Mouse (Mus musculus): ENCODE measurements around the gene Tacc2. TPM values are rescaled to one million over a fixed set of nuclear protein-coding genes. Genes with fewer than 3 reads are reported as not detected.

The Tacc2 gene
- total and polyA plus RNA-seq, 2 experiments = 10.0 to 14.3 TPM

- WGBS = 96% methylated on average over 17 of the region's 17 CpGs
- no peak for DNase-seq (ENCODE audit: extremely low read depth, low read depth, low spot score)
- Histone ChIP-seq H3K4me1 (ENCODE audit: control insufficient read depth, insufficient read depth, low read length) (no peaks in the 10 kb centered on the region), H3K4me3 (ENCODE audit: insufficient read depth, low read depth, low read length) (no peak overlapping the region), H3K9ac (ENCODE audit: low read depth, low read length) (no peak overlapping the region), H3K27me3 (ENCODE audit: control insufficient read depth, insufficient read depth, low read length) (no peaks in the 10 kb centered on the region), H3K36me3 (ENCODE audit: control insufficient read depth, insufficient read depth, low read length) (peaks cover 18% of the 10 kb centered on the region; the same call in 1 of the 2 replicates), H3K27ac (replicated peaks; ENCODE audit: insufficient read depth, low read depth, low read length) (no peak overlapping the region), H3K79me2 (ENCODE audit: control insufficient read depth, insufficient read depth, low read length) (no peaks in the 10 kb centered on the region)
- TF ChIP-seq CTCF (IDR thresholded peaks at IDR 0.05; ENCODE audit: low read depth, low read length) = no peak
- no peak for TF ChIP-seq POLR2A (IDR thresholded peaks at IDR 0.05; ENCODE audit: extremely low read depth, insufficient read depth, low read length)
Measured at GRCm38 (mm10) chr7:130764160-130764559, 186.9 kb downstream of the Tacc2 start.

GRCm38 (mm10) chr7:130766411-130767170 is 189.4 kb downstream of the Tacc2 start:
- TF ChIP-seq CTCF (IDR thresholded peaks at IDR 0.05; ENCODE audit: low read depth, low read length) (no peak), POLR2A (IDR thresholded peaks at IDR 0.05; ENCODE audit: extremely low read depth, insufficient read depth, low read length) (no peak)

GRCm38 (mm10) chr7:130768151-130768550 is 190.9 kb downstream of the Tacc2 start:
- Histone ChIP-seq H3K36me3 (ENCODE audit: control insufficient read depth, insufficient read depth, low read length) (peaks cover 10% of the 10 kb centered on the region; the same call in 1 of the 2 replicates), H3K27me3 (ENCODE audit: control insufficient read depth, insufficient read depth, low read length) (no peaks in the 10 kb centered on the region), H3K27ac (replicated peaks; ENCODE audit: insufficient read depth, low read depth, low read length) (no peak overlapping the region), H3K4me3 (ENCODE audit: insufficient read depth, low read depth, low read length) (no peak overlapping the region), H3K4me1 (ENCODE audit: control insufficient read depth, insufficient read depth, low read length) (no peaks in the 10 kb centered on the region), H3K79me2 (ENCODE audit: control insufficient read depth, insufficient read depth, low read length) (no peaks in the 10 kb centered on the region), H3K9ac (ENCODE audit: low read depth, low read length) (no peak overlapping the region)
- no peak for DNase-seq (ENCODE audit: extremely low read depth, low read depth, low spot score)
- TF ChIP-seq POLR2A (IDR thresholded peaks at IDR 0.05; ENCODE audit: extremely low read depth, insufficient read depth, low read length) (no peak), CTCF (IDR thresholded peaks at IDR 0.05; ENCODE audit: low read depth, low read length) (no peak)
- 91% methylated on average over 4 of the region's 4 CpGs for WGBS

More at GRCm38 (mm10) chr7:130766411-130767170, 189.4 kb downstream of the Tacc2 start:
- Histone ChIP-seq H3K9ac (ENCODE audit: low read depth, low read length) (no peak overlapping the region), H3K36me3 (ENCODE audit: control insufficient read depth, insufficient read depth, low read length) (peaks cover 10% of the 10 kb centered on the region; the same call in 1 of the 2 replicates), H3K27me3 (ENCODE audit: control insufficient read depth, insufficient read depth, low read length) (no peaks in the 10 kb centered on the region), H3K4me1 (ENCODE audit: control insufficient read depth, insufficient read depth, low read length) (no peaks in the 10 kb centered on the region), H3K4me3 (ENCODE audit: insufficient read depth, low read depth, low read length) (no peak overlapping the region), H3K27ac (replicated peaks; ENCODE audit: insufficient read depth, low read depth, low read length) (no peak overlapping the region), H3K79me2 (ENCODE audit: control insufficient read depth, insufficient read depth, low read length) (no peaks in the 10 kb centered on the region)
- no peak for DNase-seq (ENCODE audit: extremely low read depth, low read depth, low spot score)
- WGBS = 79% methylated on average over 30 of the region's 30 CpGs

GRCm38 (mm10) chr7:130770707-130771106 is 193.5 kb downstream of the Tacc2 start:
- DNase-seq (ENCODE audit: extremely low read depth, low read depth, low spot score) = peak; percentile 47
- H3K4me3 ChIP-seq (ENCODE audit: insufficient read depth, low read depth, low read length) = no peak overlapping the region
- no peaks in the 10 kb centered on the region for H3K4me1 ChIP-seq (ENCODE audit: control insufficient read depth, insufficient read depth, low read length)
- H3K27ac ChIP-seq (replicated peaks; ENCODE audit: insufficient read depth, low read depth, low read length) = no peak overlapping the region
- peak; percentile 81 for TF ChIP-seq CTCF (IDR thresholded peaks at IDR 0.05; ENCODE audit: low read depth, low read length)
- TF ChIP-seq POLR2A (IDR thresholded peaks at IDR 0.05; ENCODE audit: extremely low read depth, insufficient read depth, low read length) = no peak
- no peaks in the 10 kb centered on the region for H3K79me2 ChIP-seq (ENCODE audit: control insufficient read depth, insufficient read depth, low read length)
- no peaks in the 10 kb centered on the region for H3K36me3 ChIP-seq (ENCODE audit: control insufficient read depth, insufficient read depth, low read length)
- H3K27me3 ChIP-seq (ENCODE audit: control insufficient read depth, insufficient read depth, low read length) = peaks cover 4% of the 10 kb centered on the region; the same call in 1 of the 2 replicates
- 21% methylated on average over 3 of the region's 3 CpGs for WGBS
- H3K9ac ChIP-seq (ENCODE audit: low read depth, low read length) = no peak overlapping the region

GRCm38 (mm10) chr7:130773171-130773830 is 196.1 kb downstream of the Tacc2 start:
- H3K36me3 ChIP-seq (ENCODE audit: control insufficient read depth, insufficient read depth, low read length) = no peaks in the 10 kb centered on the region
- H3K4me3 ChIP-seq (ENCODE audit: insufficient read depth, low read depth, low read length) = no peak overlapping the region
- H3K4me1 ChIP-seq (ENCODE audit: control insufficient read depth, insufficient read depth, low read length) = no peaks in the 10 kb centered on the region
- no peaks in the 10 kb centered on the region for H3K79me2 ChIP-seq (ENCODE audit: control insufficient read depth, insufficient read depth, low read length)
- peak; percentile 71 for DNase-seq (ENCODE audit: extremely low read depth, low read depth, low spot score)
- H3K27me3 ChIP-seq (ENCODE audit: control insufficient read depth, insufficient read depth, low read length) = peaks cover 5% of the 10 kb centered on the region; the same call in 1 of the 2 replicates
- TF ChIP-seq CTCF (IDR thresholded peaks at IDR 0.05; ENCODE audit: low read depth, low read length) (peak; percentile 70), POLR2A (IDR thresholded peaks at IDR 0.05; ENCODE audit: extremely low read depth, insufficient read depth, low read length) (no peak)
- WGBS = 52% methylated on average over 11 of the region's 11 CpGs
- H3K27ac ChIP-seq (replicated peaks; ENCODE audit: insufficient read depth, low read depth, low read length) = no peak overlapping the region
- no peak overlapping the region for H3K9ac ChIP-seq (ENCODE audit: low read depth, low read length)

Data from liver, adult 2 months (tissue).